Mouse (Mus musculus): ENCODE data around the gene Cyth1. TPM values are rescaled to one million over a fixed set of nuclear protein-coding genes. Genes with fewer than 3 reads are reported as not detected.

The Cyth1 gene
- polyA plus RNA-seq, 1 experiment = 47.7 TPM

GRCm38 (mm10) chr11:118256371-118256770 is 8.0 kb upstream of the Cyth1 start:
- no peak for DNase-seq (ENCODE audit: low read depth in 1 of 2, low spot score in 2 of 2)
- peaks cover 34% of the 10 kb centered on the region for H3K4me1 ChIP-seq (ENCODE audit: control insufficient read depth, insufficient read depth, insufficient read length)
- H3K27ac ChIP-seq (ENCODE audit: insufficient read depth, low read length) = no peak overlapping the region
- no peaks in the 10 kb centered on the region for H3K27me3 ChIP-seq (ENCODE audit: control insufficient read depth, insufficient read depth, low read length)
- H3K36me3 ChIP-seq (ENCODE audit: control insufficient read depth, insufficient read depth, low read length) = peaks cover 7% of the 10 kb centered on the region
- WGBS = 88% methylated on average over 7 of the region's 7 CpGs
- TF ChIP-seq CTCF (IDR thresholded peaks at IDR 0.05; ENCODE audit: extremely low read depth, insufficient read depth, insufficient read length, insufficient replicate concordance) = no peak
- no peak for TF ChIP-seq POLR2A (IDR thresholded peaks at IDR 0.05; ENCODE audit: low read depth, low read length)
- no peak overlapping the region for H3K4me3 ChIP-seq (ENCODE audit: extremely low read depth, insufficient read depth, insufficient read length)

- TF ChIP-seq CTCF (IDR thresholded peaks at IDR 0.05; ENCODE audit: extremely low read depth, insufficient read depth, insufficient read length, insufficient replicate concordance) (no peak), POLR2A (IDR thresholded peaks at IDR 0.05; ENCODE audit: low read depth, low read length) (no peak)
- H3K27me3 ChIP-seq (ENCODE audit: control insufficient read depth, insufficient read depth, low read length) = no peaks in the 10 kb centered on the region
- H3K4me1 ChIP-seq (ENCODE audit: control insufficient read depth, insufficient read depth, insufficient read length) = peaks cover 22% of the 10 kb centered on the region
- WGBS = 22% methylated on average over 15 of the region's 15 CpGs
- no peak overlapping the region for H3K4me3 ChIP-seq (ENCODE audit: extremely low read depth, insufficient read depth, insufficient read length)
- H3K27ac ChIP-seq (ENCODE audit: insufficient read depth, low read length) = peak overlapping the region; percentile 38
- peaks cover 1% of the 10 kb centered on the region; the same call in 1 of the 2 replicates for H3K36me3 ChIP-seq (ENCODE audit: control insufficient read depth, insufficient read depth, low read length)
- peak in 1 of 2 experiments; percentile 60 for DNase-seq (ENCODE audit: low read depth in 1 of 2, low spot score in 2 of 2)
These were observed 6.0 kb upstream of the Cyth1 start for GRCm38 (mm10) chr11:118254159-118254951.

- Histone ChIP-seq H3K27ac (ENCODE audit: insufficient read depth, low read length) (peak overlapping the region; percentile 38), H3K4me1 (ENCODE audit: control insufficient read depth, insufficient read depth, insufficient read length) (peaks cover 22% of the 10 kb centered on the region), H3K27me3 (ENCODE audit: control insufficient read depth, insufficient read depth, low read length) (no peaks in the 10 kb centered on the region), H3K36me3 (ENCODE audit: control insufficient read depth, insufficient read depth, low read length) (no peaks in the 10 kb centered on the region; the same call in 1 of the 2 replicates), H3K4me3 (ENCODE audit: extremely low read depth, insufficient read depth, insufficient read length) (no peak overlapping the region)
- WGBS = 46% methylated on average over 7 of the region's 7 CpGs
- DNase-seq (ENCODE audit: low read depth in 1 of 2, low spot score in 2 of 2) = no peak
- no peak for TF ChIP-seq CTCF (IDR thresholded peaks at IDR 0.05; ENCODE audit: extremely low read depth, insufficient read depth, insufficient read length, insufficient replicate concordance)
These were observed 5.2 kb upstream of the Cyth1 start for GRCm38 (mm10) chr11:118253447-118254158.

- peak overlapping the region; percentile 52; the same call in 1 of the 2 replicates for H3K4me3 ChIP-seq (ENCODE audit: extremely low read depth, insufficient read depth, insufficient read length)
- no peaks in the 10 kb centered on the region for H3K27me3 ChIP-seq (ENCODE audit: control insufficient read depth, insufficient read depth, low read length)
- DNase-seq (ENCODE audit: low read depth in 1 of 2, low spot score in 2 of 2) = no peak
- TF ChIP-seq POLR2A (IDR thresholded peaks at IDR 0.05; ENCODE audit: low read depth, low read length) (no peak), CTCF (IDR thresholded peaks at IDR 0.05; ENCODE audit: extremely low read depth, insufficient read depth, insufficient read length, insufficient replicate concordance) (no peak)
- H3K27ac ChIP-seq (ENCODE audit: insufficient read depth, low read length) = peak overlapping the region; percentile 87
- WGBS = 5% methylated on average over 5 of the region's 5 CpGs
- H3K36me3 ChIP-seq (ENCODE audit: control insufficient read depth, insufficient read depth, low read length) = no peaks in the 10 kb centered on the region
- peaks cover 21% of the 10 kb centered on the region; the same call in 1 of the 2 replicates for H3K4me1 ChIP-seq (ENCODE audit: control insufficient read depth, insufficient read depth, insufficient read length)
These were observed 606 bp upstream of the Cyth1 start for GRCm38 (mm10) chr11:118249012-118249383.

- no peaks in the 10 kb centered on the region for H3K27me3 ChIP-seq (ENCODE audit: control insufficient read depth, insufficient read depth, low read length)
- peaks cover 20% of the 10 kb centered on the region; the same call in 1 of the 2 replicates for H3K4me1 ChIP-seq (ENCODE audit: control insufficient read depth, insufficient read depth, insufficient read length)
- no peaks in the 10 kb centered on the region for H3K36me3 ChIP-seq (ENCODE audit: control insufficient read depth, insufficient read depth, low read length)
- peak overlapping the region; percentile 95 for H3K27ac ChIP-seq (ENCODE audit: insufficient read depth, low read length)
- peak in 1 of 2 experiments; percentile 52 for DNase-seq (ENCODE audit: low read depth in 1 of 2, low spot score in 2 of 2)
- TF ChIP-seq POLR2A (IDR thresholded peaks at IDR 0.05; ENCODE audit: low read depth, low read length) (no peak), CTCF (IDR thresholded peaks at IDR 0.05; ENCODE audit: extremely low read depth, insufficient read depth, insufficient read length, insufficient replicate concordance) (no peak)
- H3K4me3 ChIP-seq (ENCODE audit: extremely low read depth, insufficient read depth, insufficient read length) = peak overlapping the region; percentile 86
- WGBS = 1% methylated on average over 43 of the region's 43 CpGs
These were observed 865 bp downstream of the Cyth1 start for GRCm38 (mm10) chr11:118247359-118248095.

- Histone ChIP-seq H3K27me3 (ENCODE audit: control insufficient read depth, insufficient read depth, low read length) (no peaks in the 10 kb centered on the region), H3K4me3 (ENCODE audit: extremely low read depth, insufficient read depth, insufficient read length) (peak overlapping the region; percentile 86), H3K36me3 (ENCODE audit: control insufficient read depth, insufficient read depth, low read length) (no peaks in the 10 kb centered on the region), H3K4me1 (ENCODE audit: control insufficient read depth, insufficient read depth, insufficient read length) (peaks cover 26% of the 10 kb centered on the region; the same call in 1 of the 2 replicates), H3K27ac (ENCODE audit: insufficient read depth, low read length) (peak overlapping the region; percentile 95)
- DNase-seq (ENCODE audit: low read depth in 1 of 2, low spot score in 2 of 2) = no peak
- TF ChIP-seq CTCF (IDR thresholded peaks at IDR 0.05; ENCODE audit: extremely low read depth, insufficient read depth, insufficient read length, insufficient replicate concordance) = no peak
- no peak for TF ChIP-seq POLR2A (IDR thresholded peaks at IDR 0.05; ENCODE audit: low read depth, low read length)
- 25% methylated on average over 5 of the region's 5 CpGs for WGBS
These were observed 1.7 kb downstream of the Cyth1 start for GRCm38 (mm10) chr11:118246724-118247123.
